Mouse (Mus musculus): ENCODE data around the gene Tpx2.

Gene Tpx2

GRCm38 (mm10) chr2:152862638-152863037 is 14.9 kb downstream of the Tpx2 start:
- no peak for DNase-seq (ENCODE audit: low read depth, low spot score)

- no peak for DNase-seq (ENCODE audit: low read depth, low spot score)
Measured at GRCm38 (mm10) chr2:152863346-152863745, 15.6 kb downstream of the Tpx2 start.

- DNase-seq (ENCODE audit: low read depth, low spot score) = no peak
Measured at GRCm38 (mm10) chr2:152878239-152878638, 30.5 kb downstream of the Tpx2 start.

- no peak for DNase-seq (ENCODE audit: low read depth, low spot score)
Measured at GRCm38 (mm10) chr2:152880898-152881297, 33.1 kb downstream of the Tpx2 start.

- no peak for DNase-seq (ENCODE audit: low read depth, low spot score)
Measured at GRCm38 (mm10) chr2:152884101-152884645, 36.4 kb downstream of the Tpx2 start.

- no peak for DNase-seq (ENCODE audit: low read depth, low spot score)
Measured at GRCm38 (mm10) chr2:152887230-152887629, 39.5 kb downstream of the Tpx2 start.

- no peak for DNase-seq (ENCODE audit: low read depth, low spot score)
Measured at GRCm38 (mm10) chr2:152888774-152889173, 41.0 kb downstream of the Tpx2 start.

GRCm38 (mm10) chr2:152895834-152896233 is 48.1 kb downstream of the Tpx2 start:
- no peak for DNase-seq (ENCODE audit: low read depth, low spot score)

- DNase-seq (ENCODE audit: low read depth, low spot score) = no peak
Measured at GRCm38 (mm10) chr2:152896926-152897325, 49.2 kb downstream of the Tpx2 start.

- DNase-seq (ENCODE audit: low read depth, low spot score) = no peak
Measured at GRCm38 (mm10) chr2:152899011-152899410, 51.2 kb downstream of the Tpx2 start.

GRCm38 (mm10) chr2:152901296-152901695 is 53.5 kb downstream of the Tpx2 start:
- no peak for DNase-seq (ENCODE audit: low read depth, low spot score)

- DNase-seq (ENCODE audit: low read depth, low spot score) = no peak
Measured at GRCm38 (mm10) chr2:152902658-152903057, 54.9 kb downstream of the Tpx2 start.

GRCm38 (mm10) chr2:152903586-152903985 is 55.8 kb downstream of the Tpx2 start:
- DNase-seq (ENCODE audit: low read depth, low spot score) = no peak

GRCm38 (mm10) chr2:152904127-152904643 is 56.4 kb downstream of the Tpx2 start:
- no peak for DNase-seq (ENCODE audit: low read depth, low spot score)

GRCm38 (mm10) chr2:152905036-152905829 is 57.5 kb downstream of the Tpx2 start:
- no peak for DNase-seq (ENCODE audit: low read depth, low spot score)

- DNase-seq (ENCODE audit: low read depth, low spot score) = no peak
Measured at GRCm38 (mm10) chr2:152906274-152907037, 58.7 kb downstream of the Tpx2 start.

GRCm38 (mm10) chr2:152907114-152907943 is 59.6 kb downstream of the Tpx2 start:
- no peak for DNase-seq (ENCODE audit: low read depth, low spot score)

GRCm38 (mm10) chr2:152909848-152910247 is 62.1 kb downstream of the Tpx2 start:
- no peak for DNase-seq (ENCODE audit: low read depth, low spot score)

- DNase-seq (ENCODE audit: low read depth, low spot score) = no peak
Measured at GRCm38 (mm10) chr2:152911031-152911430, 63.3 kb downstream of the Tpx2 start, which contains the start of gene Mylk2. TSS of gene Mylk2 (plus strand) at chr2:152911352.

- DNase-seq (ENCODE audit: low read depth, low spot score) = no peak
Measured at GRCm38 (mm10) chr2:152911432-152911831, 63.7 kb downstream of the Tpx2 start.

GRCm38 (mm10) chr2:152913471-152913870 is 65.7 kb downstream of the Tpx2 start:
- no peak for DNase-seq (ENCODE audit: low read depth, low spot score)
